Mouse (Mus musculus) heart, postnatal 0 days (tissue): Measurements from ENCODE around the gene 1700093K21Rik.

Experiments
- CTCF ChIP-seq: IDR thresholded peaks from 2 replicates; pipeline ENCODE4 v1.5.1; 2016; ENCODE audit warnings: antibody characterized with exemption, control low read depth, low read depth
- EP300 ChIP-seq: IDR thresholded peaks from 2 replicates; pipeline ENCODE4 v1.6.1; 2016; ENCODE audit warnings: antibody characterized with exemption, low read depth

DNA sequence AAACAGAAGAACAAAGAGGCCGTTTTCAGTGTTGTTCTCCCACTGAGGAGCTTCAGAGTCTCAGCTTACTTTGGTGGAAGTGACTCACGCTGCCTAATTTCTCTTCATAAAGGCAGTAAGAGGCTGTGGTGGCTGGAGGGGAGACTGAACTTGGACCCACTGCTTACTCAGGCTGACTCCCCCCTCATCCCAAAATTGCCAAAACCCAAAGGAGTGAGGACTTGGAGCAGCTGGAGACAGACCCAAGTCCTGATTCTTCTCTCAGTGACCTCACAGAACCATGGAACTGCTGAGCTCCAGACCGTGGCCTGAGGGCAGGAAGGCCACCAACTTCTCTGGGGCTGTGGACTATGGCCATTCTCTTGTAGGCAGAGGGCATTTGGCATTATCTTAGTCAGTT lies 2.0 kb downstream of the 1700093K21Rik start:
- TF ChIP-seq CTCF (no peak), EP300 (no peak)
